Mouse (Mus musculus) liver, embryonic 14.5 days (tissue): ENCODE results near the gene Rab20. TPM values are rescaled to one million over a fixed set of nuclear protein-coding genes. Genes with fewer than 3 reads are reported as not detected.
"Not testable (repeated sequence)": the region's sequence is repeated elsewhere in the genome, so short reads cannot be mapped to it uniquely, and the experiment has no call there.

Experiments
- ATAC-seq: fragments of 200-750 bp; cut with Nextera tagmentation; 2 replicates; pipeline ENCODE4 v1.8.0; 2017; ENCODE audit warnings: moderate number of reproducible peaks, mild to moderate bottlenecking, moderate library complexity; ENCODE audit not compliant: insufficient read depth
- DNase-seq, 3 experiments: peaks; one replicate each; pipeline ENCODE4 v3.0.0-alpha.2; 2012 to 2013; ENCODE audit warnings: low read depth in 3 of 3, low spot score in 3 of 3
- H3K27ac ChIP-seq: fragments of 300-500 bp; sonication (generic); 2 replicates; pipeline ENCODE4 v1.5.1; 2014; ENCODE audit warnings: moderate library complexity, mild to moderate bottlenecking, control low read depth, inconsistent platforms
- H3K27me3 ChIP-seq: fragments of 300-500 bp; sonication (generic); 2 replicates; pipeline ENCODE4 v1.6.1; 2014; ENCODE audit warnings: mild to moderate bottlenecking, low read length, moderate library complexity; ENCODE audit not compliant: control insufficient read depth, insufficient read depth
- H3K36me3 ChIP-seq: fragments of 300-500 bp; sonication (generic); replicated peaks from 2 replicates; pipeline ENCODE4 v1.6.1; 2014; ENCODE audit warnings: low read depth; ENCODE audit not compliant: control insufficient read depth, insufficient read depth
- H3K4me1 ChIP-seq, 2 experiments: fragments of 200-500 bp in 1 of 2; fragments of 300-500 bp in 1 of 2; sonication (generic) in 1 of 2; replicated peaks; 2 replicates each; pipeline ENCODE4 v1.6.1; 2012 to 2014; ENCODE audit warnings: antibody characterized with exemption in 1 of 2, inconsistent platforms in 1 of 2, low read length in 1 of 2; ENCODE audit not compliant: control insufficient read depth in 2 of 2, insufficient read depth in 2 of 2
- H3K4me2 ChIP-seq: fragments of 300-500 bp; sonication (generic); 2 replicates; pipeline ENCODE4 v1.6.1; 2014; ENCODE audit warnings: low read depth, mild to moderate bottlenecking, control low read depth, moderate library complexity
- H3K4me3 ChIP-seq, 2 experiments: fragments of 200-500 bp in 1 of 2; fragments of 300-500 bp in 1 of 2; sonication (generic) in 1 of 2; 2 replicates each; pipeline ENCODE4 v1.5.1; 2012 to 2014; ENCODE audit warnings: low read depth in 2 of 2, low read length in 2 of 2, mild to moderate bottlenecking in 2 of 2, control low read depth in 1 of 2, inconsistent platforms in 1 of 2, moderate library complexity in 1 of 2; ENCODE audit not compliant: insufficient read depth in 1 of 2
- H3K9ac ChIP-seq: fragments of 300-500 bp; sonication (generic); replicated peaks from 2 replicates; pipeline ENCODE4 v1.6.1; 2014; ENCODE audit warnings: mild to moderate bottlenecking, control low read depth, moderate library complexity
- H3K9me3 ChIP-seq: fragments of 300-500 bp; sonication (generic); 2 replicates; pipeline ENCODE4 v1.6.1; 2016; ENCODE audit warnings: low read length, mixed read lengths; ENCODE audit not compliant: control insufficient read depth
- CTCF ChIP-seq: IDR thresholded peaks from 2 replicates; pipeline ENCODE4 v1.5.1; 2016; ENCODE audit warnings: antibody characterized with exemption, low read depth, control low read depth
- EP300 ChIP-seq: IDR thresholded peaks from 2 replicates; pipeline ENCODE4 v1.6.1; 2016; ENCODE audit warnings: antibody characterized with exemption, low read depth
- WGBS: fragments of 180-500 bp; shearing (Covaris S2); extraction: QIAGEN DNeasy Blood & Tissue Kit; methylation state at CpG from one replicate; pipeline ENCODE4 v1.1.7; 2014; ENCODE audit not compliant: insufficient replicate concordance; 5-methylcytosine and 5-hydroxymethylcytosine counted together
- polyA plus RNA-seq, 2 experiments: library from polyadenylated mRNA; depleted of rRNA in 1 of 2; stranded (reverse) in 1 of 2; unstranded in 1 of 2; fragments of >200 nt; fragmentation: Nextera tagmentation in 1 of 2; extraction: Ambion mirVana in 1 of 2; gene quantifications; 2 replicates each; pipeline versions ENCODE4 v1.2.1 to v1.2.3; 2012 to 2014

Rab20 gene
- polyA plus RNA-seq, 2 experiments: 2.8 to 2.9 TPM

DNA sequence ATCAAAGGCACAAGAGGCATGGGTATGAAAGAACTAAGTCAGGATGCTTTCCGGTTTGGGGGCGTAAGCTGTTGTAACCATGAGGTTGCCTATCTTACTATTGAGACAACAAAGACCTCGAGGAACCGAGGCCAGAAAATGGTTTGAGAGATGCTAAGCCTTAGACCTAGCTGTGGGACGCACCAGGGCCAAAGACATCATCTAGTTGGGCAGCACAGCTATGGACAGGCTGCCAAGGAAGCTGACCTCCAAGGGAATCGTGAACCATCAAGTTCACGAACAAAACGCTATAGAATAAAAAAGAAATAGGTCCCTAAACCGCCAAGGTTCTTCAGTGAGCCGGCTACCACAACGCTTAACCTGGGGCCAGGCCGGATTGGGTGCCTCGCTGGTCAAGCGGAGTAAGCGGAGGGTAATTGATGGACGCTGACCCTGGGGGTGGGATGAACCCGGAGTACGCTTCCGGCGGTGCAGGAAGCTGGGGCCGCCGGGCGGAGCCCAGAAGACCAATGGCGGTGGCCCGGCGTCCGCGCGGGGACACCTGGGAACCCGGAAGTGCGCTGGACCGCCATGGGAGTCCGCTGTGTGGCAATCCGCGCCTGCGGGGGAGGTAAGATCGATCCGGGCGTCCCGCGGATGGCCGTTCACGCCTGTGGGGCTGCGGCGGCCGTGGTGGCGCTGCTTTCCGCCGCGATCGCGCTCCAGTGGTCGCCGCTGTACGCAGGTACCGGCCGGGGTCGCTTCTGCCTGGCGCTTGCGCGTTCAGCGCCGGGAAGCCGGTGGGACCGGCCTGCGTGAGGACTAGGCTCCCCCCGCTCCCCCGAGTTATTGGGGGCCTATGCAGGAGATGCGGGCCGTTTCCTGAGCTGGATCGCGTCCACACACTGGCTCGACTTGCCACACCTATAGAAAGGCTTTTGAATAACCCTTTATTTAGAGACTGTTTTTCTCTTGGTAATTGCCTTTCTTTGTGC is 18.8 kb upstream of the Rab20 start, which contains the start of gene Naxd:
Naxd (plus strand) TSS at position 490 of the 974 bp plus-strand sequence.
- peaks cover 15 to 20% of the 10 kb centered on the region in 2 experiments for H3K4me1 ChIP-seq
- peak within 1 kb of the TSS; percentile 93 for H3K9ac ChIP-seq
- peak within 1 kb of the TSS; percentile 96 for H3K4me2 ChIP-seq
- no peak for TF ChIP-seq EP300
- TF ChIP-seq CTCF: peak; percentile 9; the same call in 1 of the 2 replicates
- no peaks in the 10 kb centered on the region; the same call in 1 of the 2 replicates for H3K27me3 ChIP-seq
- no peaks in the 10 kb centered on the region for H3K36me3 ChIP-seq
- H3K4me3 ChIP-seq: peak within 1 kb of the TSS; percentile 82 to 91
- peak within 1 kb of the TSS; percentile 14; the same call in 1 of the 2 replicates for H3K27ac ChIP-seq
- 4% methylated on average over 72 of the region's 73 CpGs for WGBS
- no peaks in the 10 kb centered on the region for H3K9me3 ChIP-seq
- DNase-seq (peak; percentile 82 to 84 (median 83)), ATAC-seq (peak; percentile 99)

DNA sequence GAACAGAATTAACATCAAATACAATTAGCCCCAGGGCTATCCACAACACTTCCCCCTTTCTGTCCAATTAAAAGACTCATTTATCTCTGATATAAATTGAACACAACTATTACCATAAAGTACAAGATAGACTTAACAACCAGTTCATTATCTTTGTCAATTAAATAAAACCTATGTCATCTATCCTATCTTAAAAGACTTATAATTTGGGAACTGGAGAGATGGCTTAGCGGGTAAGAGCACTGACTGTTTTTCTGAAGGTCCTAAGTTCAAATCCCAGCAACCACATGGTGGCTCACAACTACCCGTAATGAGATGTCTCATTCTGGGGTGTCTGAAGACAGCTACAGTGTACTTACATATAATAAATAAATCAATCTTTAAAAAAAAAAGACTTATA is 13.8 kb upstream of the Rab20 start:
- not testable (repeated sequence) for H3K27me3 ChIP-seq, H3K4me1 ChIP-seq, ATAC-seq, H3K9ac ChIP-seq, DNase-seq, H3K4me2 ChIP-seq, H3K4me3 ChIP-seq, H3K36me3 ChIP-seq, H3K9me3 ChIP-seq, H3K27ac ChIP-seq
- 70% methylated on average over 2 of the region's 2 CpGs for WGBS

DNA sequence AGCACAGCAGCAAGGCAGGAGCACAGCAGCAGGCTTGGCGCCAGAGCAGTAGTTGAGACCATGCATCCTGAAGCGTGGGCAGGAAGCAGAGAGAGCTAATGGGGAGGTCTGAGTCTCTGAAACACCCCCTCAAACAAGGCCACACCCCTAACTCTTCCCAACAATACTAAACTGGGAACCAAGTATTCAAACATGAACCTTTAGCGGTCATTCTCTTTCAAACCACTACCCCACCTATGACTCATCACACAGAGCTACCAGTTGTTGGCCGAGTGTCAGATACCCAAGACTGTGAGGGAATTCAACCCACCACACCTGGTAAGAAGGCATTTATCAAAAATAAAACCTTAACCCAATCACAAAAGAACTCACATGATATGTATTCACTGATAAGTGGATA is 8.7 kb upstream of the Rab20 start:
- H3K36me3 ChIP-seq: no peaks in the 10 kb centered on the region
- ATAC-seq: no peak
- WGBS: 47% methylated on average over 4 of the region's 4 CpGs
- H3K27ac ChIP-seq: no peak overlapping the region
- TF ChIP-seq EP300 (no peak), CTCF (no peak)
- no peak overlapping the region for H3K9ac ChIP-seq
- no peak overlapping the region for H3K4me2 ChIP-seq
- DNase-seq: no peak
- no peak overlapping the region for H3K4me3 ChIP-seq
- H3K27me3 ChIP-seq: peaks cover 2% of the 10 kb centered on the region; the same call in 1 of the 2 replicates
- no peaks in the 10 kb centered on the region for H3K9me3 ChIP-seq
- H3K4me1 ChIP-seq: no peaks in the 10 kb centered on the region

DNA sequence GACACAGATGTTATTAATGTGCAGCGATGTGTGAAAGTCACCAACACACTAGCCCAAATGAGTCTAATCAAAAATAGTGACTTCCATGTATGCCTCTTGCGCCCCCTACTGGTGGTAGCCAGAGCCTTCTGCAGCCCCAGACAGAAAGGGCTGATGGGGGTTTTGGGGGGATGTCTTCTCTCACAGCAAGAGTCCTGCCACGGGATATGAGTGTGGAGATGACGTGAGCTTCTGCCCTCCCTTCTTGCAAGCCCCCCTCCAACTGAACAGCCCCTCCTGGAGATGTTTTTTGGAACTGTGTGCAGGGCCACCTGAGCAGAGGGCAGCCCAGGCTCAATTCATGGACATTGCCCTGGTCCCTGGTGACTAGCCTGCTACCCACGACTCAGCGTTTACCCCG is 7.6 kb upstream of the Rab20 start:
- no peak overlapping the region for H3K27ac ChIP-seq
- H3K27me3 ChIP-seq: peaks cover 6% of the 10 kb centered on the region; the same call in 1 of the 2 replicates
- ATAC-seq (no peak), DNase-seq (peak in 1 of 3 experiments; percentile 30)
- no peaks in the 10 kb centered on the region for H3K36me3 ChIP-seq
- WGBS: 15% methylated on average over 7 of the region's 7 CpGs
- no peak overlapping the region for H3K4me3 ChIP-seq
- H3K9me3 ChIP-seq: no peaks in the 10 kb centered on the region
- no peak overlapping the region for H3K9ac ChIP-seq
- H3K4me1 ChIP-seq: no peaks in the 10 kb centered on the region
- no peak overlapping the region for H3K4me2 ChIP-seq
- TF ChIP-seq CTCF: peak; percentile 90
- TF ChIP-seq EP300: no peak

DNA sequence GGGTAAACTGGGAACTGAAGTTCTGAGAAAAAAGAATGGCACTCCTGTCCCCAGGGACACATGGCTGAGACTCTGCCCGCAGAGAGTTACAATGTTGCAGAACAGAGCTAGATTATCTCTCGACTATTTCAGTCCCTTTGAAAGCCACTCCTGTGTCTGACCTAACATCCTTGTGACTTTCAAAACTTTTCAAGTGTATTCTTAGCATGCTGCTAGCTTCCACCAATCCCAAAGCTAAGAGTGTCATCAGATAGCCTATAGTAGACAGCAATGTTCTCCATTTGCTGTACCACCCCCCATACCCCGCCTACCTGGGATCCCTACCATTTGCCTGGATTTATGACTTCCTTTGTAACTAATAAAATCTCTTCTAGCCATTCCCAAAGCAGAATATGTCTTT is 4.0 kb upstream of the Rab20 start:
- Histone ChIP-seq H3K4me1 (no peaks in the 10 kb centered on the region), H3K9me3 (no peaks in the 10 kb centered on the region), H3K27me3 (peaks cover 40% of the 10 kb centered on the region), H3K4me3 (no peak overlapping the region), H3K9ac (no peak overlapping the region), H3K36me3 (no peaks in the 10 kb centered on the region), H3K27ac (no peak overlapping the region), H3K4me2 (no peak overlapping the region)
- 54% methylated on average over 3 of the region's 3 CpGs for WGBS
- DNase-seq: no peak
- no peak for ATAC-seq
- TF ChIP-seq CTCF (no peak), EP300 (no peak)
